Mouse (Mus musculus) kidney, adult 2 months (tissue): ENCODE data around the gene Tfcp2.

Experiments
- CTCF ChIP-seq: fragments of 200-500 bp; conservative IDR thresholded peaks from 2 replicates; pipeline ENCODE4 v1.5.1; 2011; ENCODE audit warnings: low read depth, mild to moderate bottlenecking, control low read depth, low read length, moderate library complexity, mixed read lengths; ENCODE audit not compliant: insufficient read depth, insufficient read length
- POLR2A ChIP-seq: fragments of 200-500 bp; IDR thresholded peaks from one replicate; pipeline ENCODE4 v1.6.1; 2011; ENCODE audit warnings: low read depth, low read length, control low read depth

DNA sequence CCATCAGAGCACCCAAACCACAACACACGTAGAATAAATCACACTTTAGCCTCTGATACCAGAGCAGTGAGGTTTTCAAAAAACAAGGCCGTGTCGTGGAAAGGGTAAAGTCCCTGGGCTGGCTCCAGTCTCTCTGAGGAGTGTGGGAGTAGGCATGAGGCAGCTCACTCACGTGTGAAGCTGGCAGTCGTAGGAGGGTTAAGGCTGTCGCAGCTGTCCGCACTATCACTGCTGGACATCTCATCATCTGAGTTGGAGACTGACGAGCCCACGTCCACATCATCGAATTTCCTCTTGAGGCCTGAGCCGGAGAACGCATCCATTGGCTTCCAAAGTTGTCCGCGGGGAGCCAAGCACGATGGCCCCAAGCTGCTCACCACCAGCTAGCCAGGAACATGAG, 62.5 kb downstream of the Tfcp2 start:
- TF ChIP-seq POLR2A = no peak
- no peak for TF ChIP-seq CTCF
